Mouse (Mus musculus) ZHBTc4 (cell line): ENCODE measurements around the gene Rcor2.
A peak's percentile ranks its signal among the peaks of the same experiment; 100 is the strongest.

Experiments
- DNase-seq: peaks from one replicate; pipeline ENCODE4 v3.0.0-alpha.2; 2011; ENCODE audit warnings: low read depth, low spot score

The Rcor2 gene

DNA sequence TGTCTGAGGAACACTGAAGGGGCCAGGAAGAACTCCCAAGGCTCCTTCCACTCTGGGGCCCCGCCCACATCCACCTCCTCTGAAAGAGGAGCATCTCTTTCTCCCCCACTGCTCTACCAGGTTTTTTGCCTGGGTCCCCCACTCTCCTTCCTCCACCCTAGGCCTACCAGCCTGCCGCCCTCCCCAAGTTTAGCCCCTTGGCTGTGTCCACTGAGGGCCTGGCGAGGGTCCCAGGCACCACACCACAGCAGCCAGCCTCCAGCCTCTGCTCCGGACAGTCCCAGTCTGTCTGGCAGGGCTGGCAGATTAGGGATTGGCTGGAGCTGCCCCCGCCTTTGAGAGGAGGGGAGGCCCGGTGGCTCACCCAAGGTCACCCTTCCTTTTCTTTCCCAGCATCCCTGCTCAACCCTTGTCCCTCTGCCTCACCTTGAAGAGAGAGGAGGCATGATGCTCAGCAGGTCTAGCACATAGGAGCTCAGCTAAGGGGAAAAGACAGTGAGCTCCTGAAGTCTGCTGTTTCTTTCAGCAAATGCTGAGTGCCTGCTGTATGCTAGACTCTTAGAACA, 2.3 kb upstream of the Rcor2 start:
- DNase-seq, result peak; percentile 92

DNA sequence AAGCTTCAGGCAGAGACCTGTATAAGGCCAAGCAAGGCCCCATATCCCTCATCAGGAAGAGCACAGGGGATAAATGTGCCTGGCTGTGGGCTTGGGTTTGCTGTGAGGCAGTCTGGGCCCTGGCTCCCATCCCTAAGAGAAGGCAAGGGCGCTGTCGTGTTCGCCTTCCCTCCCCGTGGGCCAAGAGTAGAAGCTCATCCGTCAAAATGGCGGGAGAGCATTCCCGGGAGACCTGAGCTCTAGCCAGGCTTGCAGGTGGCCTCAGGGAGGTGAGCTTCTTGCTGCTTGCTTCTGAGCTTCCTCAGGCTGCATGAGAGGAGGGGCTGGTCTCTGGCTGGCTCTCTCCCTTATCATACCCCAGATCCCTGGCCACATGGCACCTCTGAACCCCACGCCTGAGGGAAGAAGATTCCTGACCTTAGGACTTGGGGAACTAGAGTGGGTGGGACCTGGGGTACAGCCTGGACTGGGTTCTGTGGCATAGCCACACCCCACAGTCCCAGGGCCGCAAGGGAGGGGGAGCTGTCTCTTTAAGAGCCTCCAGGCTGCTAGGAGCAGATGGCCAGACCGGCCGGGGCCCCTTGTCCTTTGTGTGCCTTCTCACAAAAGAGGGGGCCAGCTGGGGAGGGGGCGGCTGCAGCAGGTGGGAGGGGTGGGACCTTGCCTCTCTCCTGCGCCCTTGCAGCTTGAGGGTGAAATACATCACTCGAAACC, 1.5 kb upstream of the Rcor2 start:
- DNase-seq, result no peak

- no peak for DNase-seq
Measured at GRCm38 (mm10) chr19:7266421-7266831, 699 bp upstream of the Rcor2 start.

DNA sequence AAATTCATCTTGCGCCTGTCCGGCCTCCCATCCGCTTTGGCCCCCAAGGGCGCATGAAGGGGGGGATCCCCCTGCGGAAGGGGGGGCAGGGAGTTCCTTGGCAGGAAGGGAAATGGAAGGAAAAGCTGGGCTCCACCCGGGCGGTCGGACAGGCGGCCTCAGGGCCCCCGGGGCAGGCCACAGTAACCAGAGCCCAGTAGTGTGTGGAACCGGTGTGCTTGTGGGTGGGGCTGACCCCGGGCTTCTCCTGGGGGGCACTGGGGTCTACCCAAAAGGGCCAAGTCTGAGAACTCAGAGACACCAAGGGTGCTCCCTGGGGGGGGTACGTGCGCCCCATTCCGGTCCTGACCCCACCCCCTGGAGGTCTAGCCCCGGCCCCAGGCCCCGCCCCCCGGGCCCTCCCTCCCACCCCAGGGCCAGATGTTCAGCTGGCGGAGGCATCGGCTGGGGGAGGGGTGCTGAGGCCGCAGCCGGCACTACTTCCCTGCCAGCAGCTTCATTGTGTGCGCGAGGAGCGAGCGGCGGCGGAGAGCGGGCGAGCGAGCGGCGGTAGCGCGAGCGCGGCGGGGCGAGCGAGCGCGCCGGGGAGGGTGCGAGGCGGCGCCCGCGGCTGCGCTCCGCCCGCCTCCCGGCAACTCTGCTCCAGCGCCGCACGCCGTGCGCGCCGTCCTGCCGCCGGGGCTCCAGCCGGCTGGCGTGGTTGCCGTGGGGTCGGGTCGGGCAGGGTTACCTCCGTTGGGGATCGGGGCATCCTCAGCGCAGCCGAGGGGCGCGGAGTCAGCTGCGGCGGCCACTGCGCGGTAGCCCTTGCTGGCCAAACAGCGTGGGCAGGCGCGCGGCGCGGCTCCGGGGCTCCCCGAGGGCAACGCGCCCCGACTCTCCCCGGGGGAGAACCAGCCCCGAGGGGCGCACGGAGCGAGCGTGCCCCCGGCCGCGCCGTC, 926 bp downstream of the Rcor2 start:
- peak; percentile 93 for DNase-seq

GRCm38 (mm10) chr19:7268722-7269090, 1.6 kb downstream of the Rcor2 start:
- peak; percentile 94 for DNase-seq

DNA sequence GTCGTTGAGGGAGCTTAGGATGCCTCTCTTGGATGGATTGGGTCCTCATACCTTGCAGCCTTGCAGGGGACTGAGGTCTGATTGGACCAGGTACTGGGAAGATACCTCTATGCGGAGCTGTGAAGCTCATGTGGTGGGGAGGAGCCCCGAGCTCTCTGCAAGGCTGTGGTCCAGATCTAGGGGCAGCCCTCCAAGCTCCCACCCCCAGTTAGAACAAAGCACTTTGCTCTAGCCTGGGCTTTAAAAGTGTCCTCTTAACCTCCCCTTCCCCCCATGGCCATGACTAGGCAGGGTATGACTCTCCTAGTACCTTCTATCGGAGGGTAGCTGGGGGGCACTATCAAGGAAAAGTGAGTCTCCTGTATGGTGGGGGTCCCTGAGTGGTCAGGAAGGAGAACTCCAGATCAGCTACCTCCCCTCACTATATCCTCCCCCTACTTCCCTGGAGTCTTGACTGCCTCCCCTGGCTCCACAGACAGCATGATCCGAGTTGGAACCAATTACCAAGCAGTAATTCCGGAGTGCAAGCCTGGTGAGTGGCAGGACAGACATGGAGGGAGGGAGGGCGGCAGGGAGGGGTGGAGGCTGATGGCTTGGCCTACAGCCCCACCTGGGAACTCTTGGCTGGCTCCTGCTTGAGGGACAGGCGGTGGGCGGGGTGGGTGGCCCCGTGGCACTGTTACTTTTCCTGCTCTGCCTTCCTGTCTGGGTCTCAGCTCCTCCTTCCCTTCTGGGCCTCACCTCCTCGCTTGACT, 2.3 kb downstream of the Rcor2 start:
- DNase-seq, result peak; percentile 76

DNA sequence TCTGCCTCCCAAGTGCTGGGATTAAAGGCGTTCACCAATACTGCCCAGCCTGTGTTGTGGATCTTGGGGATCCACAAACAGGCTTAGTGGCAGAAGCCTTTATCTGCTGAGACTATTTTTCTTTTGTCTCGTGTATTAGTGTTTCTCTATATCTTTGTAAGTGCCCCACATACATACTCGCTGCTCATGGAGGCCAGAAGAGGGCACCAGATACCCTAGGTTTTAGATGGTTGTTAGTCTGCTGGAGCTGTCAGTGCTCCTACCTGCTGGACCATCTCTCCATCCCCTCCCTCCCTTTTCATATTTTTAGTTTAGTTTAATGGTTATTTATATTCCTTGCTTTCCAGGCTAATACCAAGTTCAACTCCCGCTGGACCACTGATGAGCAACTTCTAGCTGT, 6.4 kb downstream of the Rcor2 start:
- peak; percentile 66 for DNase-seq

DNA sequence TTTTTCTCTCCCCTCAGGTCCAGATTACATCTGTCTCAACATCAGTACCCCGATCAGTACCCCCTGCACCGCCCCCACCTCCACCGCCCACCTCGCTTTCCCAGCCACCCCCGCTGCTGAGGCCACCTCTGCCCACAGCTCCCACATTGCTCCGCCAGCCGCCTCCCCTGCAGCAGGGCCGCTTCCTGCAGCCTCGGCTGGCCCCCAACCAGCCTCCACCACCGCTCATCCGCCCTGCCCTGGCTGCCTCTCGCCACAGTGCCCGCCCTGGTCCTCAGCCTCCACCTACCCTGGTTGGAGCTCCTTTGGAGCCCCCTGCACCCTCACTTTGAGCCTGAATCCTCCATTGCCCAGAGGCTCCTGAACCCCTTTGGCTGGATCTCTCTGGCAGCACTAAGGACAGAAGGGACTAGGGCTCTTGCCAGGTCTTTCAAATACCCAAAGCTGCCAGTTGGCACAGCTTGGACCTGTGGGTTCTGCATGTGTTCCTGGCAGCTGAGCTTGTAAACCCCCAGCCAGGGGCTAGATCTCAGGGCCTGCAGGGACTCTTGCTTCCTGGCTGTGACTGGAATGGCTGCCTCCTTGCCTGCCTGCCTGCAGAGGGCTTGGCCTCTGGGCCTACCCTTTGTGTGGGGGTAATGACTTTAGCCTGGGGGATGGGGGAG, 7.3 kb downstream of the Rcor2 start:
- DNase-seq, result no peak

- no peak for DNase-seq
Measured at GRCm38 (mm10) chr19:7275131-7275789, 8.1 kb downstream of the Rcor2 start.

DNA sequence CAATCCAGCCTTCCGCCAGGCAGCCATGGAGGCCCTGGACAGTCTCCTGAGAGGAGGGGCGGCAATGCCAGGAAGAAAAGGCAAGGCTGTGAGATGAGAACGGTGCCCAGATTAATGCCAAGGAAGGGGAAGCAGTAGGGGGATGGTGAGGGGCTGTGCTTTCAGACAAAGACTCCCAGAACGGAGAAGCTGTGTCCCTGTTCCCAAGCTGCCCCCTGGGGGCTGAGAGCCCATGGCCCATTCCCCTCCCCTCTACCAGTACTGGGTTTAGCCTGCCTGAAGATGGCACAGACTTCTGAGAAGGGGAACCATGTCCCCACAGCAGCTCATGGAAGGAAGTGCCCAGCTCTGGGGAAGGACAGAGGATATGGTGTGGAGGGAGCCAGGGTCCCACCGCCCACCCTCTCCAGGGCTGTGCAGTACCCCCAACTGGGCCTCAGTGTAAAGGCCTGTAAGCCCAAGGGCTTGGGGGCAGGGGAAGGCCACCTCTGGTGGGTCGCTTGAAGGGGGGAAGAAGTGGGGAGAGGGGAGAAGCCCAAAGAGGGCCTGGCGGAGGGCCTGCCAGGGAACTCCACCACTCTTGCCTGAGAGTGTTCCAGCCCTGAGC, 9.0 kb downstream of the Rcor2 start:
- DNase-seq, result no peak

- DNase-seq, result no peak
Measured at GRCm38 (mm10) chr19:7276796-7277195, 9.7 kb downstream of the Rcor2 start.

GRCm38 (mm10) chr19:7278200-7278906, 11.2 kb downstream of the Rcor2 start:
- no peak for DNase-seq

DNA sequence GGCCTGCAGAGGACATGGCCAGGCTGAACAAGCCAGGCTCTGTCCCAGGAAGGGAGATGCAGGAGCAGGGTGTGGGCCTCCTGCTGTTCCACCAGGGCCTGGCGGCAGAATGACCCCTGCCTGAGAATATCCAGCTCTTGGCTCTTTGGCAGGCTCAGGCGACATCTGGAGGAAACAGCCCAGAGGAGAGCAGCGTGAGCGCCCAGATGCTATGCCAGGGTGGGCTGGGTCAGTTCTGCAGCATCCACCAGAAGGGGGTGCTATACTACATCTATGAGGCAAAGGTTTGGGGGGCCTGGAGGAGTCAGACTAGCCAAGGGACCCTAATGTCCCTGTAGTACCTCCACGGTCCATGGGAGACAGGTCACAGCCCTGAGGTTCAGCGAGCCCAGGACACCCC, 12.0 kb downstream of the Rcor2 start:
- DNase-seq, result peak; percentile 68

DNA sequence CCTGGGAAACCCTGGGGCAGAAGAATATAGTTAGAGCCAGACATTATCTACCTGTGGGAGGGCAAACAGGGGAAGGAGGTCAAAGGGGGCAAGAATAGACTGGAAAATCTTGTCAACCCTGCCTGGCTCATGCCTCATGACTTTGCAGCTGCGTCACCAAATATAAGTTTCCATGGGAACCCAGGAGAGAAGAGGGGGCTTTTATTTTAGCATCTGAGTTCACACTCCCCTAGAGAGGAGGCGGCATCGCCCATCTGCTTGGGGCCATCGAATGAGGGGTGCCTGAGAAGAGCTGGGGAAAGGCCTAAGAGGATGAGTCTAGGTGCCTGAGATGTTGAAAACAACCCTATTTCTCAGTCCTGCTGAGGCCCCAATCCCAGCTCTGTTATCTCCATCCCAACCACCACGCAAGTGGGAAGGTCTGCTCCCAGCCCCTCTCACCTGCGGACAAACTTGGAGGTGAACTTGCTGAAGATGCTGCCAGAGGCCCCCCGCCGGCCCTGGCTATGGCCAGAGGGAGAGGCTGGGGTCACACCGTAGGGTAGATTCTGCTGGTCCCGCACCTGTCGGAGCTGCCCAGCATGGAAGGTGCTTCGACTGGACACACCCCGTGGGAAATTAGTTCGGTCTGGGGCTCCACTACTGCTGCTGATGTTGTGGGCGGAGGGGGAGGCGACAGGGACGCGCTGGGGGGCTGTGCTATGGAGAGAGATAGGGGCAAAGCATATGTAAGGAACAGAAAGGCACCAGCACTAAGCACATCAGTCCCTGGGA, 13.6 kb downstream of the Rcor2 start:
- DNase-seq, result no peak

DNA sequence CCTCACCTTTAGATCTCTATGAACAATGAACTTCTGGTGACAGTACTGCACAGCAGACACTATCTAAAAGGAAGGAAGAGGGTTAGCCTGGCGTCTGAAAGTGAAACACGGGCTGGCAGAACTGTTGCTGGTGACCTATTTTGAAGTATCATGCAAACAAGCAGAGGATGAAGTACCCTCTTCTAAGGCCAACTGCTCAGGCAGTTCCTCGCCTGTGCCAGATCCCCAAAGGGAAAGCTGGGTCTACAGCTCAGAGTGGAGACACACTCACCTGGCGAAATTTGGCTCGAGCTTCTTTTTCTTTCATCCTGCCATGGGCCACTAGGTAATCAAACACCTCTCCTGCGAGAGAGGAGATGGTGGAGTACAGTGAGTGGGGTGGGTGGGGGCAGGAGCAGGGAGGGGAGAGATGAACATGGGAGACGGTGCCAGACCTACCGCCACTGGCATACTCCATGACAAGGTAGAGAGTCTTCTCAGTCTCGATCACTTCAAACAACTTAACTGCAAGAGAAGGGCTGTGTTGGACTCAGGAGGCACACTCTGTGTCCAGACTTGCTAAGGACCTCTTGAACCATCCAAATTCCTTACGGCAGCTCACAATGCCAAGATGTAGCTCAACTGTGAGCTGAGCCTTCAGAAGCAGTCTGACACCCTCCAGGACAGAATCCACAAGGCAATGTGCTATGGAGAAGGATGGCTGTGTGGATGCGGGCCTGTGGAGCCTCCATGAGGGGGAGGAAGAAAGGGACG, 19.6 kb downstream of the Rcor2 start:
- no peak for DNase-seq

- DNase-seq, result no peak
Measured at GRCm38 (mm10) chr19:7288288-7288687, 21.2 kb downstream of the Rcor2 start.

- no peak for DNase-seq
Measured at GRCm38 (mm10) chr19:7289767-7290166, 22.6 kb downstream of the Rcor2 start.
